ENCODE assay signal across 8 mouse cellular contexts in the genomic region with DNA sequence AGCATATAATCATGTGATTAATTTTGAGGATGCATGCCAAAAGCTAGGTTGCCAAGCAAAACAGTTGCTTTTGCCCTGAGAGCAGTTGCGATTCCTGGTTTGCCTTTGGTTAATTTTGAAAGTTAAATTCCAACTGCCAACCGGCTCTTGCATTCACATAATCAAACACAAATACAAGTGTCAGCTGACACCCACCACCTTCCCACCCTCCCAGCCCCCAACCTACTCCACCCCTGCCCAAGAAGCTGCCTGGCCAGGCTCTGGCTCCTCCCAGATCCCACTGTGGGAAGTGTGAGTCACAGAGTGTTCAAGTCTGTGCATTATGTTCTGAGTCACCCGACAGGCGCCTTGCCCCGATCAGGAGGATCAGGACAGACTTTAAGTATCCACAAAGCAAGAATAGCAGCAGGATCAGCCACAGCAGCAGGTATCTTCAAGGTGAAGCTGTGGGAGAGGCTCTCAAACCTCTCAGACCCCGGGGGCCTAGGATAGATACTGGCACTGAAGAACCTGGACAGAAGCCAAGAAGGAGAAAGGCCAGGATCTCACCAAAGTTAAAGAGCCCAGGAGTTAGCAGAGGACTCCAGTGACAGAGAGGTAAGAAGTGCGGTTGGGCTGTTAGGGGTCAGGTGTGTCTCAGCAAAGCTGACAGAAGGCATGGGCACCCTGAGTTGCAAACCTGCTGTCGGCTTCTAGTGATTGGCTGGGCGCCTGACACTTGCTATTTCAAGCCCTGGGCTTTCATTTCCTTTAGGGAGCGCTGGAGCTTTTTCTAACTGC. TPM values are rescaled to one million over a fixed set of nuclear protein-coding genes. Genes with fewer than 3 reads are reported as not detected.
DNase-seq lines count a peak whose midpoint lies in the region; ATAC-seq lines count a peak whose summit lies in the region.

A gene (plus strand): TSS at position 316 of the 780 bp plus-strand sequence.

- DNase-seq in forebrain, embryonic 10.5 days (ENCODE audit: extremely low spot score, low spot score), result no peak
- peak; percentile 23 to 42 for DNase-seq in frontal cortex, postnatal 25 days (ENCODE audit: low spot score in 2 of 2)
- DNase-seq in left cerebral cortex, adult 9 months (ENCODE audit: low spot score in 2 of 2), result peak; percentile 39 to 64
- DNase-seq in thymus, postnatal 10 days (ENCODE audit: low spot score in 2 of 2), result no peak

- no peak within 1 kb of the TSS for H3K27ac ChIP-seq in forebrain, embryonic 12.5 days
- H3K27ac ChIP-seq in forebrain, embryonic 10.5 days, result no peak within 1 kb of the TSS
- H3K27ac ChIP-seq in neural tube, embryonic 15.5 days (replicated peaks), result no peak within 1 kb of the TSS

- no peak within 1 kb of the TSS for H3K9ac ChIP-seq in forebrain, embryonic 12.5 days
- no peak within 1 kb of the TSS for H3K9ac ChIP-seq in neural tube, embryonic 15.5 days (replicated peaks)

- H3K4me1 ChIP-seq in forebrain, embryonic 12.5 days, result no peaks in the 10 kb centered on the region
- H3K4me1 ChIP-seq in forebrain, embryonic 10.5 days, result 0 out of 2 replicates have a peak, but pooled peaks cover 3% of the 10 kb centered on the region
- H3K4me1 ChIP-seq in neural tube, embryonic 15.5 days, result no peaks in the 10 kb centered on the region

- WGBS in forebrain, embryonic 12.5 days, result 61% methylated on average over 10 of the region's 10 CpGs
- WGBS in forebrain, embryonic 10.5 days, result 62% methylated on average over 10 of the region's 10 CpGs
- 68% methylated on average over 10 of the region's 10 CpGs for WGBS in neural tube, embryonic 15.5 days

- peak; percentile 46; the same call in 1 of the 2 replicates for ATAC-seq in forebrain, embryonic 12.5 days (ENCODE audit: low FRiP score)
- ATAC-seq in cerebellum, adult (ENCODE audit: insufficient number of reproducible peaks, low FRiP score, low TSS enrichment), result peak; percentile 91
- ATAC-seq in hematopoietic stem cell, adult 5-6 weeks (replicated peaks in 1 of 2; ENCODE audit: insufficient read depth in 1 of 2, low FRiP score in 2 of 2, low TSS enrichment in 1 of 2, low read depth in 1 of 2, poor library complexity in 2 of 2, severe bottlenecking in 2 of 2), result peak; percentile 76 to 85
- 0 out of 2 replicates have a peak, but pooled peaks have one; percentile 17 for ATAC-seq in neural tube, embryonic 15.5 days (ENCODE audit: low FRiP score)

- no peaks in the 10 kb centered on the region for H3K27me3 ChIP-seq in forebrain, embryonic 12.5 days
- no peaks in the 10 kb centered on the region for H3K27me3 ChIP-seq in forebrain, embryonic 10.5 days (ENCODE audit: poor library complexity, severe bottlenecking)
- no peaks in the 10 kb centered on the region for H3K27me3 ChIP-seq in neural tube, embryonic 15.5 days (replicated peaks)

- no peak within 1 kb of the TSS for H3K4me3 ChIP-seq in forebrain, embryonic 12.5 days (replicated peaks)
- H3K4me3 ChIP-seq in forebrain, embryonic 10.5 days, result no peak within 1 kb of the TSS
- H3K4me3 ChIP-seq in neural tube, embryonic 15.5 days (replicated peaks), result no peak within 1 kb of the TSS

- no peaks in the 10 kb centered on the region for H3K36me3 ChIP-seq in forebrain, embryonic 12.5 days (replicated peaks)
- H3K36me3 ChIP-seq in forebrain, embryonic 10.5 days (replicated peaks), result no peaks in the 10 kb centered on the region
- H3K36me3 ChIP-seq in neural tube, embryonic 15.5 days, result no peaks in the 10 kb centered on the region

- H3K4me2 ChIP-seq in forebrain, embryonic 12.5 days, result no peak within 1 kb of the TSS
- H3K4me2 ChIP-seq in neural tube, embryonic 15.5 days, result no peak within 1 kb of the TSS

- no peaks in the 10 kb centered on the region for H3K9me3 ChIP-seq in forebrain, embryonic 12.5 days
- H3K9me3 ChIP-seq in forebrain, embryonic 10.5 days, result no peaks in the 10 kb centered on the region
- no peaks in the 10 kb centered on the region for H3K9me3 ChIP-seq in neural tube, embryonic 15.5 days (replicated peaks)

RNA-seq across cellular contexts. Expression of the gene that starts here (rescaled TPM):
- polyA plus RNA-seq in forebrain, embryonic 12.5 days (2016; fragmentation: Nextera tagmentation; extraction: Ambion mirVana), result 0.29 and 0.59 TPM in 2 replicates
- 0.31 and 0.50 TPM in 2 replicates for polyA plus RNA-seq in forebrain, embryonic 10.5 days (2016; fragmentation: Nextera tagmentation; extraction: Ambion mirVana)
- total RNA-seq in hematopoietic stem cell, adult 5-6 weeks (2017), result 2.2 and 4.4 TPM in 2 replicates
- polyA plus RNA-seq in neural tube, embryonic 15.5 days (2015; fragmentation: Nextera tagmentation; extraction: Ambion mirVana), result 0.33 and 0.84 TPM in 2 replicates

Comparison
In these comparisons a context has a peak if more than half of its experiments do, and no peak if none do; other contexts are left out.
1. Peak in ATAC-seq in forebrain, embryonic 12.5 days; RNA of the gene not detected or under 1 TPM.
2. Peak in ATAC-seq in neural tube, embryonic 15.5 days; RNA of the gene not detected or under 1 TPM.
3. ATAC-seq: peak in every context shown above with its lines; median percentile 91 in cerebellum, adult; 80 in hematopoietic stem cell, adult 5-6 weeks; 46 in forebrain, embryonic 12.5 days; 17 in neural tube, embryonic 15.5 days.
4. DNase-seq: peak in frontal cortex, postnatal 25 days (2 of 2) and left cerebral cortex, adult 9 months (2 of 2); none in forebrain, embryonic 10.5 days (single experiment) and thymus, postnatal 10 days (0 of 2).